Mouse (Mus musculus): ENCODE data around the gene Fasn. TPM values are rescaled to one million over a fixed set of nuclear protein-coding genes. Genes with fewer than 3 reads are reported as not detected.

Fasn gene
- polyA plus RNA-seq, 1 experiment from 2014 or later = 24.9 TPM

DNA sequence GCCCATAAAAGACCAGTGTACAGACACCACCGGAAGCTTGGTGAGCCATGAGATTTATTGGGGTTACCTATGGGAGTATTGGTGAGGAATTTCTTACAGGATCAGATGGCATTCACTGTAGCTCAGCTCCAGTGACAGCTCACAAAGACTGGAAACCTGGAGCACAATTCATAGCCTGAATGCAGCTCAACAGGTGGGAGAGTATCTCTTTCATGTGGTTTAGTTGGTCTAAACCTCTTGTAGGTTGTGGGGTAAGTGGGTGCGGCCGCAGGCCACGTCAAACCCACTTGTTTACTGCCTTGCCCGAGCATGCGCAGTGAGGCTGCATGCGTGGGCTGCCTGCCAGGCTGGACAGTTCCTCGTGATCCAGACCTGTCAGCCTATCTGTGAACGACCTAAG, 64.1 kb downstream of the Fasn start:
- no peaks in the 10 kb centered on the region for H3K36me3 ChIP-seq (ENCODE audit: control insufficient read depth, insufficient read depth)

More for the DNA sequence above, 64.1 kb downstream of the Fasn start:
- H3K27ac ChIP-seq (ENCODE audit: low read length) = no peak overlapping the region
- H3K9ac ChIP-seq (ENCODE audit: low read length) = no peak overlapping the region
- H3K9me3 ChIP-seq (replicated peaks; ENCODE audit: control insufficient read depth, low read length) = peaks cover 25% of the 10 kb centered on the region
- peaks cover 6% of the 10 kb centered on the region for H3K4me1 ChIP-seq (ENCODE audit: control insufficient read depth, insufficient read depth, low read length)
- no peak overlapping the region for H3K4me3 ChIP-seq (ENCODE audit: low read length)
- WGBS = 74% methylated on average over 9 of the region's 9 CpGs
- ATAC-seq (replicated peaks; ENCODE audit: extremely low read depth, insufficient read depth, low FRiP score) = no peak
- no peak overlapping the region for H3K4me2 ChIP-seq (ENCODE audit: low read depth, low read length)
- H3K27me3 ChIP-seq (ENCODE audit: control insufficient read depth, insufficient read depth, low read length) = no peaks in the 10 kb centered on the region

Other genes with a start within 250 kb of the Fasn start
- gene Arhgdia, start 242.9 kb downstream of the Fasn start, polyA plus RNA-seq (2015; fragmentation: Nextera tagmentation; extraction: Ambion mirVana) = 435 and 439 TPM in 2 replicates
- gene Alyref, start 226.2 kb downstream of the Fasn start, polyA plus RNA-seq (2015; fragmentation: Nextera tagmentation; extraction: Ambion mirVana) = 223 and 229 TPM in 2 replicates
- gene Anapc11, start 226.1 kb downstream of the Fasn start, polyA plus RNA-seq (2015; fragmentation: Nextera tagmentation; extraction: Ambion mirVana) = 179 and 193 TPM in 2 replicates
- 13.6 and 15.5 TPM in 2 replicates for gene Npb, start 216.1 kb downstream of the Fasn start, polyA plus RNA-seq (2015; fragmentation: Nextera tagmentation; extraction: Ambion mirVana)
- gene Pcyt2, start 206.6 kb downstream of the Fasn start, polyA plus RNA-seq (2015; fragmentation: Nextera tagmentation; extraction: Ambion mirVana) = 109 and 117 TPM in 2 replicates
- 21.1 and 28.1 TPM in 2 replicates for gene Sirt7, start 199.3 kb downstream of the Fasn start, polyA plus RNA-seq (2015; fragmentation: Nextera tagmentation; extraction: Ambion mirVana)
- 14.7 and 19.1 TPM in 2 replicates for gene Mafg, start 190.9 kb downstream of the Fasn start, polyA plus RNA-seq (2015; fragmentation: Nextera tagmentation; extraction: Ambion mirVana)
- gene Pycr1, start 180.8 kb downstream of the Fasn start, polyA plus RNA-seq (2015; fragmentation: Nextera tagmentation; extraction: Ambion mirVana) = 15.2 and 18.5 TPM in 2 replicates
- 17.0 and 19.5 TPM in 2 replicates for gene Myadml2, start 176.4 kb downstream of the Fasn start, polyA plus RNA-seq (2015; fragmentation: Nextera tagmentation; extraction: Ambion mirVana)
- gene Notum, start 163.4 kb downstream of the Fasn start, polyA plus RNA-seq (2015; fragmentation: Nextera tagmentation; extraction: Ambion mirVana) = 0.20 and 1.00 TPM in 2 replicates
- gene Aspscr1, start 151.6 kb downstream of the Fasn start, polyA plus RNA-seq (2015; fragmentation: Nextera tagmentation; extraction: Ambion mirVana) = 105 and 109 TPM in 2 replicates
- gene Cenpx, start 110.8 kb downstream of the Fasn start, polyA plus RNA-seq (2015; fragmentation: Nextera tagmentation; extraction: Ambion mirVana) = 107 and 112 TPM in 2 replicates
- 34.1 and 34.8 TPM in 2 replicates for gene Lrrc45, start 110.6 kb downstream of the Fasn start, polyA plus RNA-seq (2015; fragmentation: Nextera tagmentation; extraction: Ambion mirVana)
- gene Rac3, start 103.1 kb downstream of the Fasn start, polyA plus RNA-seq (2015; fragmentation: Nextera tagmentation; extraction: Ambion mirVana) = 8.7 and 10.6 TPM in 2 replicates
- 15.3 and 17.1 TPM in 2 replicates for gene Dcxr, start 97.3 kb downstream of the Fasn start, polyA plus RNA-seq (2015; fragmentation: Nextera tagmentation; extraction: Ambion mirVana)
- 54.8 and 59.4 TPM in 2 replicates for gene Cbr2, start 92.4 kb downstream of the Fasn start, polyA plus RNA-seq (2015; fragmentation: Nextera tagmentation; extraction: Ambion mirVana)
- gene Hmga1b, start 61.8 kb downstream of the Fasn start, polyA plus RNA-seq (2015; fragmentation: Nextera tagmentation; extraction: Ambion mirVana) = 1.3 and 6.9 TPM in 2 replicates
- 27.8 and 28.4 TPM in 2 replicates for gene Rfng, start 40.3 kb downstream of the Fasn start, polyA plus RNA-seq (2015; fragmentation: Nextera tagmentation; extraction: Ambion mirVana)
- 124 and 135 TPM in 2 replicates for gene Gps1, start 40.3 kb downstream of the Fasn start, polyA plus RNA-seq (2015; fragmentation: Nextera tagmentation; extraction: Ambion mirVana)
- 44.7 and 49.7 TPM in 2 replicates for gene Dus1l, start 28.1 kb downstream of the Fasn start, polyA plus RNA-seq (2015; fragmentation: Nextera tagmentation; extraction: Ambion mirVana)
- 4.0 and 4.5 TPM in 2 replicates for gene Ccdc57, start 108.3 kb upstream of the Fasn start, polyA plus RNA-seq (2015; fragmentation: Nextera tagmentation; extraction: Ambion mirVana)
- 164 and 206 TPM in 2 replicates for gene Slc16a3, start 123.9 kb upstream of the Fasn start, polyA plus RNA-seq (2015; fragmentation: Nextera tagmentation; extraction: Ambion mirVana)
- gene Csnk1d, start 166.8 kb upstream of the Fasn start, polyA plus RNA-seq (2015; fragmentation: Nextera tagmentation; extraction: Ambion mirVana) = 68.8 and 76.1 TPM in 2 replicates
- gene Cd7, start 214.9 kb upstream of the Fasn start, polyA plus RNA-seq (2015; fragmentation: Nextera tagmentation; extraction: Ambion mirVana) = 2.3 and 3.7 TPM in 2 replicates
- gene Sectm1b, start 239.0 kb upstream of the Fasn start, polyA plus RNA-seq (2015; fragmentation: Nextera tagmentation; extraction: Ambion mirVana) = 0.37 TPM in 1 of 2 replicates, not detected in the other

Data from heart, embryonic 16.5 days (tissue).